In genomic region chr16:33015986-33016385, GRCm38 (mm10) we compare ENCODE assay signal across 19 mouse cellular contexts. TPM values are rescaled to one million over a fixed set of nuclear protein-coding genes. Genes with fewer than 3 reads are reported as not detected.
DNase-seq lines count a peak whose midpoint lies in the region; ATAC-seq and TF ChIP-seq lines count a peak whose summit lies in the region.
"Had no signal": no experiment of that assay in that cellular context is flagged by ENCODE, and none has a peak within 500 bp of the region (broad histone marks: within the 10 kb centered on the region; RNA-seq: fewer than 3 reads in every experiment).

No protein-coding gene starts in this region.

- peak overlapping the region; percentile 50; the same call in 1 of the 2 replicates for H3K27ac ChIP-seq in lung, embryonic 14.5 days (ENCODE audit: low read depth)
- H3K27ac ChIP-seq in embryonic facial prominence, embryonic 10.5 days (replicated peaks) = no peak overlapping the region
- H3K27ac ChIP-seq: embryonic facial prominence, embryonic 12.5 days had no signal

- no peak for TF ChIP-seq CTCF in lung, embryonic 14.5 days (IDR thresholded peaks at IDR 0.05; ENCODE audit: low read depth)
- no peak for TF ChIP-seq CTCF in lung, adult 2 months (IDR thresholded peaks at IDR 0.05; ENCODE audit: insufficient read depth, low read length)

- peaks cover 8% of the 10 kb centered on the region; the same call in 1 of the 2 replicates for H3K4me1 ChIP-seq in lung, embryonic 14.5 days (ENCODE audit: insufficient read depth)
- H3K4me1 ChIP-seq in lung, adult 2 months (ENCODE audit: control insufficient read depth, insufficient read depth, low read length) = no peaks in the 10 kb centered on the region
- H3K4me1 ChIP-seq in embryonic facial prominence, embryonic 10.5 days = 0 out of 2 replicates have a peak, but pooled peaks cover 2% of the 10 kb centered on the region
- H3K4me1 ChIP-seq: embryonic facial prominence, embryonic 12.5 days had no signal

- no peak for ATAC-seq in lung, embryonic 14.5 days (ENCODE audit: insufficient read depth)
- peak; percentile 50; the same call in 1 of the 2 replicates for ATAC-seq in megakaryocyte-erythroid progenitor cell, adult 5-6 weeks (replicated peaks; ENCODE audit: low FRiP score, low TSS enrichment, poor library complexity, severe bottlenecking)
- ATAC-seq: forebrain, embryonic 14.5 days; forebrain, embryonic 16.5 days had no signal

- H3K4me2 ChIP-seq in lung, embryonic 14.5 days = no peak overlapping the region
- H3K4me2 ChIP-seq: embryonic facial prominence, embryonic 12.5 days had no signal

- H3K9me3 ChIP-seq in lung, embryonic 14.5 days (ENCODE audit: low read depth, low read length) = no peaks in the 10 kb centered on the region
- H3K9me3 ChIP-seq in embryonic facial prominence, embryonic 10.5 days = no peaks in the 10 kb centered on the region
- H3K9me3 ChIP-seq: embryonic facial prominence, embryonic 12.5 days had no signal

- H3K9ac ChIP-seq in lung, embryonic 14.5 days = no peak overlapping the region
- H3K9ac ChIP-seq: embryonic facial prominence, embryonic 12.5 days had no signal

- H3K4me3 ChIP-seq in lung, embryonic 14.5 days (ENCODE audit: low read depth, low read length) = no peak overlapping the region
- H3K4me3 ChIP-seq in lung, adult 2 months (replicated peaks; ENCODE audit: extremely low read depth, low read depth, low read length) = no peak overlapping the region
- H3K4me3 ChIP-seq in embryonic facial prominence, embryonic 10.5 days = no peak overlapping the region
- H3K4me3 ChIP-seq: embryonic facial prominence, embryonic 12.5 days had no signal

- no peak for TF ChIP-seq POLR2A in lung, adult 2 months (IDR thresholded peaks at IDR 0.05; ENCODE audit: borderline replicate concordance, extremely low read depth, low read depth, low read length)

- no peaks in the 10 kb centered on the region for H3K27me3 ChIP-seq in lung, embryonic 14.5 days (ENCODE audit: insufficient read depth, low read length)
- H3K27me3 ChIP-seq in embryonic facial prominence, embryonic 10.5 days (replicated peaks; ENCODE audit: low read depth, poor library complexity, severe bottlenecking) = no peaks in the 10 kb centered on the region
- H3K27me3 ChIP-seq: embryonic facial prominence, embryonic 12.5 days had no signal

- 80% methylated on average over 2 of the region's 2 CpGs for WGBS in lung, embryonic 14.5 days
- 73% methylated on average over 2 of the region's 2 CpGs for WGBS in lung, adult 2 months
- 94% methylated on average over 2 of the region's 2 CpGs for WGBS in embryonic facial prominence, embryonic 10.5 days

- peak; percentile 28 for DNase-seq in lung, embryonic 14.5 days
- no peak for DNase-seq in lung, adult 2 months
- DNase-seq in MEL-GATA-1-ER (ENCODE audit: extremely low read depth, low read depth) = peak; percentile 10
- DNase-seq in right cerebral cortex, postnatal 10 days (ENCODE audit: low spot score in 2 of 2) = no peak
- no peak for DNase-seq in embryonic facial prominence, embryonic 10.5 days (ENCODE audit: low spot score)
- DNase-seq: adrenal gland, adult 2 months; adrenal gland, postnatal 10 days; adrenal gland, postnatal 25 days; cerebellum, adult 11 months; cerebellum, adult 18-20 months; cerebellum, adult 8-10 months; cerebellum, adult 9-11 months; cerebellum, postnatal 14 days; cerebellum, postnatal 36 days; embryo, embryonic 11 days had no signal

- H3K36me3 ChIP-seq in lung, embryonic 14.5 days (ENCODE audit: insufficient read depth) = peaks cover 35% of the 10 kb centered on the region
- peaks cover 55% of the 10 kb centered on the region for H3K36me3 ChIP-seq in embryonic facial prominence, embryonic 10.5 days (replicated peaks)

RNA-seq across cellular contexts. Expression of gene Iqcg, which starts 40.0 kb away (rescaled TPM):
- 2.6 TPM in 2 replicates for polyA plus RNA-seq in lung, embryonic 14.5 days (2014; fragmentation: Nextera tagmentation; extraction: Ambion mirVana)
- 0.84 and 1.9 TPM in 2 replicates for polyA plus RNA-seq in lung, adult 2 months (2012; rRNA removed)
- 1.4 TPM in 1 of 2 replicates, not detected in the other for total RNA-seq in megakaryocyte-erythroid progenitor cell, adult 5-6 weeks (2014; fragmentation: Nextera tagmentation)
- 0.04 and 0.89 TPM in 2 replicates for total RNA-seq in megakaryocyte-erythroid progenitor cell, adult 5-6 weeks (2017)
- polyA plus RNA-seq in embryonic facial prominence, embryonic 10.5 days (2016; fragmentation: Nextera tagmentation; extraction: Ambion mirVana) = 2.1 and 3.6 TPM in 2 replicates

RNA-seq across cellular contexts. Expression of gene Rpl35a, which starts 40.3 kb away (rescaled TPM):
- 1,015 and 1,080 TPM in 2 replicates for polyA plus RNA-seq in lung, embryonic 14.5 days (2014; fragmentation: Nextera tagmentation; extraction: Ambion mirVana)
- 146 and 225 TPM in 2 replicates for polyA plus RNA-seq in lung, adult 2 months (2012; rRNA removed)
- 3,282 and 3,383 TPM in 2 replicates for total RNA-seq in megakaryocyte-erythroid progenitor cell, adult 5-6 weeks (2014; fragmentation: Nextera tagmentation)
- 1,974 and 2,153 TPM in 2 replicates for total RNA-seq in megakaryocyte-erythroid progenitor cell, adult 5-6 weeks (2017)
- 1,025 and 1,052 TPM in 2 replicates for polyA plus RNA-seq in embryonic facial prominence, embryonic 10.5 days (2016; fragmentation: Nextera tagmentation; extraction: Ambion mirVana)

RNA-seq across cellular contexts. Expression of gene Lmln, which starts 46.3 kb away (rescaled TPM):
- 3.5 and 3.8 TPM in 2 replicates for polyA plus RNA-seq in lung, embryonic 14.5 days (2014; fragmentation: Nextera tagmentation; extraction: Ambion mirVana)
- polyA plus RNA-seq in lung, adult 2 months (2012; rRNA removed) = 2.6 and 5.0 TPM in 2 replicates
- 0.87 and 8.1 TPM in 2 replicates for total RNA-seq in megakaryocyte-erythroid progenitor cell, adult 5-6 weeks (2014; fragmentation: Nextera tagmentation)
- total RNA-seq in megakaryocyte-erythroid progenitor cell, adult 5-6 weeks (2017) = 0.66 and 0.88 TPM in 2 replicates
- polyA plus RNA-seq in embryonic facial prominence, embryonic 10.5 days (2016; fragmentation: Nextera tagmentation; extraction: Ambion mirVana) = 2.6 and 3.7 TPM in 2 replicates

Comparison
In these comparisons a context has a peak if more than half of its experiments do, and no peak if none do; other contexts are left out.
1. DNase-seq: peak in lung, embryonic 14.5 days (single experiment) and MEL-GATA-1-ER (single experiment); none in lung, adult 2 months (single experiment), right cerebral cortex, postnatal 10 days (0 of 2) and embryonic facial prominence, embryonic 10.5 days (single experiment).